Comparison of ENCODE assay signal across 19 mouse cellular contexts in the genomic region with DNA sequence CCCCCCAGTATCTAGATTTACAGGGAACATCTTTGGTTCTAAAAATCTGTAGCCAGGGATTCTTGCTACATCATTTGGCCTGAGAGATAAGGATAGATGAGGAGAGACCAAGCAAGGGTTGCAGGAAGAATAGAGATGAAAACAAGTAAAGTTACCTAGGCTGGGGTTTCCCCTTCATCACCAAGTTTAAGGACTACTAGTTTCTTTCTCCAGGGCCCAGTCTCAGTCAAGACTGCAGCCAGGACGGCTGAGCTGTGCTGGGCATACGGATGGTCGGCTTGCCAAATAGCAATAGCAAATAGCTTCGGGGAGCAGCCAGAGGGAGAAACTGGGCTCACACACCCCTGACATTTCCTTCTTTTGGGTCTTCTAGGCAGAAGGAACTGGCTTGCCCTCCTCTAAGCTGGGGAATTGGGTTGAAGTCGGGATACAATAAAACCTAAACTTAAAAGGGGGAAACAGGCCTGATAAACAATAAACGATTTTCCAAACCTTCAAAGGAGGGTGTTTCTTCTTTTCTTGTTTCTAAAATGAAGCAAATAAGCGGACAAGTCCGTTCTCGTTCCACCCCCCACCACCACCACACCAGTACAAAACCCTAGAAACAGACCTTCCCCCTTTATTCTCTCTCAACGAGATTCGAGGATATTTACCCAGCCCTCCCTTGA. TPM values are rescaled to one million over a fixed set of nuclear protein-coding genes. Genes with fewer than 3 reads are reported as not detected.
DNase-seq lines count a peak whose midpoint lies in the region; ATAC-seq and TF ChIP-seq lines count a peak whose summit lies in the region.
"Had no signal": no experiment of that assay in that cellular context is flagged by ENCODE, and none has a peak within 500 bp of the region (broad histone marks: within the 10 kb centered on the region; RNA-seq: fewer than 3 reads in every experiment).

No protein-coding gene starts in this region.

- H3K9ac ChIP-seq in kidney, embryonic 14.5 days (ENCODE audit: low read depth, low read length): peak overlapping the region; percentile 99
- no peak overlapping the region for H3K9ac ChIP-seq in hindbrain, embryonic 11.5 days (ENCODE audit: low read depth, low read length)
- H3K9ac ChIP-seq in hindbrain, postnatal 0 days (replicated peaks; ENCODE audit: low read length): no peak overlapping the region
- peak overlapping the region; percentile 83 for H3K9ac ChIP-seq in neural tube, embryonic 15.5 days (replicated peaks)
- H3K9ac ChIP-seq: embryonic facial prominence, embryonic 12.5 days; heart, embryonic 15.5 days; liver, postnatal 0 days had no signal

- ATAC-seq in kidney, embryonic 14.5 days (ENCODE audit: low FRiP score, low TSS enrichment): no peak
- no peak for ATAC-seq in hindbrain, embryonic 11.5 days (ENCODE audit: low FRiP score)
- no peak for ATAC-seq in hindbrain, postnatal 0 days
- ATAC-seq in neural tube, embryonic 15.5 days (ENCODE audit: low FRiP score): 0 out of 2 replicates have a peak, but pooled peaks have one; percentile 1
- ATAC-seq: inflammation-experienced regulatory T-cells, adult 6 months; liver, postnatal 0 days had no signal

- peak overlapping the region; percentile 95 for H3K4me2 ChIP-seq in kidney, embryonic 14.5 days (replicated peaks; ENCODE audit: low read depth, low read length)
- H3K4me2 ChIP-seq in hindbrain, embryonic 11.5 days (replicated peaks; ENCODE audit: low read depth, low read length): no peak overlapping the region
- H3K4me2 ChIP-seq in hindbrain, postnatal 0 days (ENCODE audit: low read depth, low read length): 0 out of 2 replicates have a peak overlapping the region, but pooled peaks have one; percentile 28
- H3K4me2 ChIP-seq in neural tube, embryonic 15.5 days: peak overlapping the region; percentile 87

- peak overlapping the region; percentile 53 for H3K4me3 ChIP-seq in kidney, embryonic 14.5 days (ENCODE audit: low read length)
- H3K4me3 ChIP-seq in hindbrain, embryonic 11.5 days (ENCODE audit: low read depth, low read length): 0 out of 2 replicates have a peak overlapping the region, but pooled peaks have one; percentile 2
- peak overlapping the region; percentile 8; the same call in 1 of the 2 replicates for H3K4me3 ChIP-seq in hindbrain, postnatal 0 days (ENCODE audit: low read length)
- peak overlapping the region; percentile 60 for H3K4me3 ChIP-seq in neural tube, embryonic 15.5 days (replicated peaks)
- H3K4me3 ChIP-seq in cerebellum, adult 2 months (replicated peaks; ENCODE audit: insufficient read depth, low read depth, low read length): no peak overlapping the region
- H3K4me3 ChIP-seq: embryonic facial prominence, embryonic 12.5 days had no signal

- TF ChIP-seq CTCF in hindbrain, postnatal 0 days (IDR thresholded peaks at IDR 0.05; ENCODE audit: low read depth): no peak
- no peak for TF ChIP-seq CTCF in cerebellum, adult 2 months (IDR thresholded peaks at IDR 0.05; ENCODE audit: borderline replicate concordance, insufficient read depth, low read depth, low read length)

- peaks cover 24% of the 10 kb centered on the region for H3K36me3 ChIP-seq in kidney, embryonic 14.5 days (ENCODE audit: control insufficient read depth, insufficient read depth, low read length)
- H3K36me3 ChIP-seq in hindbrain, embryonic 11.5 days (ENCODE audit: control insufficient read depth, insufficient read depth, low read length): no peaks in the 10 kb centered on the region
- H3K36me3 ChIP-seq in hindbrain, postnatal 0 days (ENCODE audit: insufficient read depth, low read length): no peaks in the 10 kb centered on the region
- H3K36me3 ChIP-seq in neural tube, embryonic 15.5 days: no peaks in the 10 kb centered on the region
- H3K36me3 ChIP-seq: embryonic facial prominence, embryonic 12.5 days; forebrain, embryonic 10.5 days; heart, embryonic 15.5 days had no signal

- no peak for DNase-seq in kidney, adult 8-10 months
- DNase-seq in hindbrain, embryonic 11.5 days (ENCODE audit: low spot score): no peak
- no peak for DNase-seq in hindbrain, postnatal 0 days (ENCODE audit: low spot score)
- DNase-seq in cerebellum, adult 2 months: no peak
- no peak for DNase-seq in frontal cortex, postnatal 14 days (ENCODE audit: low spot score in 2 of 2)
- DNase-seq: cerebellum, adult 11-12 months; liver, postnatal 0 days; midbrain, embryonic 14.5 days; retina, postnatal 1 day; thymus, postnatal 4 days had no signal

- H3K9me3 ChIP-seq in kidney, embryonic 14.5 days (ENCODE audit: control insufficient read depth, low read length): no peaks in the 10 kb centered on the region
- no peaks in the 10 kb centered on the region for H3K9me3 ChIP-seq in hindbrain, embryonic 11.5 days (ENCODE audit: control insufficient read depth, low read length)
- H3K9me3 ChIP-seq in hindbrain, postnatal 0 days (ENCODE audit: low read length): no peaks in the 10 kb centered on the region
- no peaks in the 10 kb centered on the region for H3K9me3 ChIP-seq in neural tube, embryonic 15.5 days (replicated peaks)
- H3K9me3 ChIP-seq: embryonic facial prominence, embryonic 12.5 days; forebrain, embryonic 10.5 days; heart, embryonic 15.5 days had no signal

- 8% methylated on average over 11 of the region's 11 CpGs for WGBS in kidney, embryonic 14.5 days
- 3% methylated on average over 11 of the region's 11 CpGs for WGBS in hindbrain, embryonic 11.5 days
- 4% methylated on average over 11 of the region's 11 CpGs for WGBS in hindbrain, postnatal 0 days
- WGBS in neural tube, embryonic 15.5 days: 6% methylated on average over 11 of the region's 11 CpGs
- WGBS in cerebellum, adult 2 months: 5% methylated on average over 11 of the region's 11 CpGs

- no peaks in the 10 kb centered on the region for H3K27me3 ChIP-seq in kidney, embryonic 14.5 days (ENCODE audit: control insufficient read depth, insufficient read depth, low read length)
- peaks cover 97% of the 10 kb centered on the region for H3K27me3 ChIP-seq in hindbrain, embryonic 11.5 days (ENCODE audit: control insufficient read depth, insufficient read depth, low read length)
- peaks cover 80% of the 10 kb centered on the region for H3K27me3 ChIP-seq in hindbrain, postnatal 0 days (ENCODE audit: insufficient read depth, low read length)
- no peaks in the 10 kb centered on the region for H3K27me3 ChIP-seq in neural tube, embryonic 15.5 days (replicated peaks)
- peaks cover 24% of the 10 kb centered on the region; the same call in 1 of the 2 replicates for H3K27me3 ChIP-seq in cerebellum, adult 2 months (ENCODE audit: control insufficient read depth, insufficient read depth, low read length)

- H3K4me1 ChIP-seq in kidney, embryonic 14.5 days (ENCODE audit: control insufficient read depth, insufficient read depth, low read length): peaks cover 40% of the 10 kb centered on the region
- no peaks in the 10 kb centered on the region for H3K4me1 ChIP-seq in hindbrain, embryonic 11.5 days (replicated peaks; ENCODE audit: control insufficient read depth, insufficient read depth, low read length)
- H3K4me1 ChIP-seq in hindbrain, postnatal 0 days (ENCODE audit: insufficient read depth, low read length): no peaks in the 10 kb centered on the region
- H3K4me1 ChIP-seq in neural tube, embryonic 15.5 days: peaks cover 52% of the 10 kb centered on the region
- no peaks in the 10 kb centered on the region for H3K4me1 ChIP-seq in cerebellum, adult 2 months (ENCODE audit: control insufficient read depth, insufficient read depth, low read length)
- H3K4me1 ChIP-seq: embryonic facial prominence, embryonic 12.5 days had no signal

- no peak for TF ChIP-seq POLR2A in cerebellum, adult 2 months (IDR thresholded peaks at IDR 0.05; ENCODE audit: borderline replicate concordance, insufficient read depth, low read length)

- peak overlapping the region; percentile 100 for H3K27ac ChIP-seq in kidney, embryonic 14.5 days (ENCODE audit: low read depth, low read length)
- no peak overlapping the region for H3K27ac ChIP-seq in hindbrain, embryonic 11.5 days (ENCODE audit: low read depth, low read length)
- no peak overlapping the region for H3K27ac ChIP-seq in hindbrain, postnatal 0 days
- H3K27ac ChIP-seq in neural tube, embryonic 15.5 days (replicated peaks): peak overlapping the region; percentile 99
- H3K27ac ChIP-seq in cerebellum, adult 2 months (ENCODE audit: insufficient read depth, low read length): no peak overlapping the region
- H3K27ac ChIP-seq: embryonic facial prominence, embryonic 12.5 days; forebrain, embryonic 10.5 days; heart, embryonic 15.5 days had no signal

RNA-seq across cellular contexts. Expression of a gene that starts 5.0 kb away (rescaled TPM):
- 22.1 and 24.3 TPM in 2 replicates for polyA plus RNA-seq in kidney, embryonic 14.5 days (2014; fragmentation: Nextera tagmentation; extraction: Ambion mirVana)
- polyA plus RNA-seq in hindbrain, embryonic 11.5 days (2014; fragmentation: Nextera tagmentation; extraction: Ambion mirVana): 33.1 and 42.5 TPM in 2 replicates
- total RNA-seq in hindbrain, postnatal 0 days (2014; rRNA removed): 16.5 and 24.3 TPM in 2 replicates
- polyA plus RNA-seq in hindbrain, postnatal 0 days (2015; fragmentation: Nextera tagmentation; extraction: Ambion mirVana): 109 and 113 TPM in 2 replicates
- 39.5 and 106 TPM in 2 replicates for polyA plus RNA-seq in neural tube, embryonic 15.5 days (2015; fragmentation: Nextera tagmentation; extraction: Ambion mirVana)
- polyA plus RNA-seq in cerebellum, adult 2 months (2012; rRNA removed): 6.8 and 9.3 TPM in 2 replicates
- total RNA-seq: common myeloid progenitor, adult 5-6 weeks; left cerebral cortex, adult 8-10 months had no signal
- polyA plus RNA-seq: C2C12; forebrain, embryonic 10.5 days; inflammation-experienced regulatory T-cells, adult 6 months; midbrain, embryonic 14.5 days had no signal

RNA-seq across cellular contexts. Expression of a gene that starts 5.8 kb away (rescaled TPM):
- polyA plus RNA-seq in kidney, embryonic 14.5 days (2014; fragmentation: Nextera tagmentation; extraction: Ambion mirVana): 44.1 and 53.1 TPM in 2 replicates
- polyA plus RNA-seq in hindbrain, embryonic 11.5 days (2014; fragmentation: Nextera tagmentation; extraction: Ambion mirVana): 15.9 and 38.5 TPM in 2 replicates
- 23.2 and 30.2 TPM in 2 replicates for total RNA-seq in hindbrain, postnatal 0 days (2014; rRNA removed)
- 29.0 and 36.3 TPM in 2 replicates for polyA plus RNA-seq in hindbrain, postnatal 0 days (2015; fragmentation: Nextera tagmentation; extraction: Ambion mirVana)
- polyA plus RNA-seq in neural tube, embryonic 15.5 days (2015; fragmentation: Nextera tagmentation; extraction: Ambion mirVana): 109 and 135 TPM in 2 replicates
- 1.5 and 3.2 TPM in 2 replicates for polyA plus RNA-seq in cerebellum, adult 2 months (2012; rRNA removed)
- total RNA-seq: common myeloid progenitor, adult 5-6 weeks; left cerebral cortex, adult 8-10 months had no signal
- polyA plus RNA-seq: embryonic facial prominence, embryonic 12.5 days; forebrain, embryonic 10.5 days; inflammation-experienced regulatory T-cells, adult 6 months; liver, postnatal 0 days; midbrain, embryonic 14.5 days had no signal

RNA-seq across cellular contexts. Expression of a gene that starts 11.7 kb away (rescaled TPM):
- polyA plus RNA-seq in kidney, embryonic 14.5 days (2014; fragmentation: Nextera tagmentation; extraction: Ambion mirVana): 58.6 and 61.9 TPM in 2 replicates
- 4.0 and 11.2 TPM in 2 replicates for polyA plus RNA-seq in hindbrain, embryonic 11.5 days (2014; fragmentation: Nextera tagmentation; extraction: Ambion mirVana)
- 11.0 and 21.7 TPM in 2 replicates for total RNA-seq in hindbrain, postnatal 0 days (2014; rRNA removed)
- polyA plus RNA-seq in hindbrain, postnatal 0 days (2015; fragmentation: Nextera tagmentation; extraction: Ambion mirVana): 10.1 and 16.8 TPM in 2 replicates
- 101 and 115 TPM in 2 replicates for polyA plus RNA-seq in neural tube, embryonic 15.5 days (2015; fragmentation: Nextera tagmentation; extraction: Ambion mirVana)
- polyA plus RNA-seq in cerebellum, adult 2 months (2012; rRNA removed): 0.11 TPM in 1 of 2 replicates, not detected in the other
- total RNA-seq: common myeloid progenitor, adult 5-6 weeks; left cerebral cortex, adult 8-10 months had no signal
- polyA plus RNA-seq: embryonic facial prominence, embryonic 12.5 days; forebrain, embryonic 10.5 days; inflammation-experienced regulatory T-cells, adult 6 months; midbrain, embryonic 14.5 days had no signal

RNA-seq across cellular contexts. Expression of a gene that starts 16.4 kb away (rescaled TPM):
- 12.7 and 18.6 TPM in 2 replicates for polyA plus RNA-seq in kidney, embryonic 14.5 days (2014; fragmentation: Nextera tagmentation; extraction: Ambion mirVana)
- 3.1 and 7.0 TPM in 2 replicates for polyA plus RNA-seq in hindbrain, embryonic 11.5 days (2014; fragmentation: Nextera tagmentation; extraction: Ambion mirVana)
- total RNA-seq in hindbrain, postnatal 0 days (2014; rRNA removed): 28.0 and 66.5 TPM in 2 replicates
- polyA plus RNA-seq in hindbrain, postnatal 0 days (2015; fragmentation: Nextera tagmentation; extraction: Ambion mirVana): 4.6 and 6.2 TPM in 2 replicates
- 63.1 and 71.8 TPM in 2 replicates for polyA plus RNA-seq in neural tube, embryonic 15.5 days (2015; fragmentation: Nextera tagmentation; extraction: Ambion mirVana)
- 0.11 and 1.0 TPM in 2 replicates for polyA plus RNA-seq in cerebellum, adult 2 months (2012; rRNA removed)
- total RNA-seq: common myeloid progenitor, adult 5-6 weeks; left cerebral cortex, adult 8-10 months had no signal
- polyA plus RNA-seq: embryonic facial prominence, embryonic 12.5 days; forebrain, embryonic 10.5 days; heart, embryonic 15.5 days; inflammation-experienced regulatory T-cells, adult 6 months; liver, postnatal 0 days; midbrain, embryonic 14.5 days had no signal

RNA-seq across cellular contexts. Expression of a gene that starts 20.0 kb away (rescaled TPM):
- polyA plus RNA-seq in kidney, embryonic 14.5 days (2014; fragmentation: Nextera tagmentation; extraction: Ambion mirVana): 4.2 and 8.6 TPM in 2 replicates
- 3.5 and 5.1 TPM in 2 replicates for polyA plus RNA-seq in hindbrain, embryonic 11.5 days (2014; fragmentation: Nextera tagmentation; extraction: Ambion mirVana)
- total RNA-seq in hindbrain, postnatal 0 days (2014; rRNA removed): 4.2 and 8.6 TPM in 2 replicates
- 2.4 and 3.3 TPM in 2 replicates for polyA plus RNA-seq in hindbrain, postnatal 0 days (2015; fragmentation: Nextera tagmentation; extraction: Ambion mirVana)
- polyA plus RNA-seq in neural tube, embryonic 15.5 days (2015; fragmentation: Nextera tagmentation; extraction: Ambion mirVana): 3.7 and 5.0 TPM in 2 replicates
- polyA plus RNA-seq in cerebellum, adult 2 months (2012; rRNA removed): 1.5 TPM in 2 replicates
- polyA plus RNA-seq: forebrain, embryonic 10.5 days; midbrain, embryonic 14.5 days had no signal

Comparison
In these comparisons a context has a peak if more than half of its experiments do, and no peak if none do; other contexts are left out.
1. H3K27ac ChIP-seq: peak in kidney, embryonic 14.5 days (single experiment) and neural tube, embryonic 15.5 days (single experiment); none in hindbrain, embryonic 11.5 days (single experiment), hindbrain, postnatal 0 days (single experiment) and cerebellum, adult 2 months (single experiment).
2. H3K9ac ChIP-seq: peak in kidney, embryonic 14.5 days (single experiment) and neural tube, embryonic 15.5 days (single experiment); none in hindbrain, embryonic 11.5 days (single experiment) and hindbrain, postnatal 0 days (single experiment).